Mouse (Mus musculus) stomach, embryonic 15.5 days (tissue): Measurements from ENCODE around the gene Slamf8. TPM values are rescaled to one million over a fixed set of nuclear protein-coding genes. Genes with fewer than 3 reads are reported as not detected.

Experiments
- polyA plus RNA-seq: library from polyadenylated mRNA; unstranded; fragments of >200 nt; fragmentation: Nextera tagmentation; extraction: Ambion mirVana; gene quantifications from 2 replicates; pipeline ENCODE4 v1.2.1, GENCODE M21; 2015

Slamf8 gene
- polyA plus RNA-seq, 1 experiment from 2014 or later: 0.31 TPM

Other genes with a start within 250 kb of the Slamf8 start
- gene Kcnj10, start 249.4 kb downstream of the Slamf8 start, polyA plus RNA-seq: 0.10 and 0.17 TPM in 2 replicates
- gene Pigm, start 214.0 kb downstream of the Slamf8 start, polyA plus RNA-seq: 6.1 and 6.7 TPM in 2 replicates
- 0.79 and 1.0 TPM in 2 replicates for gene Slamf9, start 115.2 kb downstream of the Slamf8 start, polyA plus RNA-seq
- gene Igsf9, start 108.8 kb downstream of the Slamf8 start, polyA plus RNA-seq: 49.0 and 50.1 TPM in 2 replicates
- gene Tagln2, start 90.5 kb downstream of the Slamf8 start, polyA plus RNA-seq: 341 and 366 TPM in 2 replicates
- 2.4 TPM in 2 replicates for gene Cfap45, start 69.8 kb downstream of the Slamf8 start, polyA plus RNA-seq
- gene Vsig8, start 34.6 kb downstream of the Slamf8 start, polyA plus RNA-seq: 0.46 and 1.8 TPM in 2 replicates
- gene Fcrl6, start 12.0 kb upstream of the Slamf8 start, polyA plus RNA-seq: not detected in 2 replicates
- gene Dusp23, start 42.4 kb upstream of the Slamf8 start, polyA plus RNA-seq: 12.9 and 13.1 TPM in 2 replicates
- 2.2 and 5.4 TPM in 2 replicates for gene Crp, start 107.5 kb upstream of the Slamf8 start, polyA plus RNA-seq